Mouse (Mus musculus): ENCODE measurements at regions not wholly inside any gene's neighbourhood (a gene's known extent, or its start where the extent isn't known, plus 50 kb on each side); places are given as distances from the start of the nearest gene placed in this dataset.

DNA sequence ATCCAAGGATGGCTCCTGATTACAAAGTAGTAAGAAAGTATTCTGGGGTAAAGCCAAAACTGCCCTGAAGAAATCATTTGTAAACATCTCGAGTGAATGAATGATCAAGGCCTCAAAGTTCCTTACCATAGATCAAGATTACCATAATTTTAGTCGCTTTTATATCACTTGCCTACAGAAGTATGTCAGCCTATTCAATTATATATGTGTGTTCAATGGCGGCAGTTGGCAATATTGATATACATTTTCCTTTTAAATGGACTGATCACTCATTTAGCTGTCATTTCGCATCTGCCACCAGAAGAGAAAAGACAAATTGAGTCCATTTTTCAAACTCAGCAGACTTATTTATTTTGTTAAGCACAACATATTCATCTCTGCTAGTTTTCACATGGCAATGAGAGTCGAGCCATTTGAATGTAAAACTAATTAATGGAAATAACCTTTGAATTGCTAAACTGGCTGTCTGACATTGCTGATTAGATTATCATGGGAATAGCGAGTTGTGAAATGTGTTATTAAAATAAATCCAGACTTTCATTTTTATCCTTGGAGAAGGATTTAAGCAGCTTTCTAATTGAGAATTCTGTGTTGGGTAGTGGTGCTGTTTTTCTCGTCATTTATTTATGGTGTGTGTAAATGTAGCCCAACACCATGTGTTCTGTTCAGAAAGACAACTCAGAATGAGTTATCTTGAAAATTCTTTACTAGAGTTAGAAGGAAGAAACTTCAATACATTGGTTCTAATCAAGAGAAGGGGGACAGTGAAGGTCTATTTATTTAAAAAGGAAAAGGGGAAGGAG lies 350.6 kb upstream of the Clec14a start:
- Histone ChIP-seq H3K9ac (ENCODE audit: low read depth, low read length) (no peak overlapping the region), H3K9me3 (ENCODE audit: control insufficient read depth, low read length) (no peaks in the 10 kb centered on the region), H3K27me3 (replicated peaks; ENCODE audit: control insufficient read depth, insufficient read depth, low read length) (no peaks in the 10 kb centered on the region), H3K27ac (replicated peaks; ENCODE audit: low read depth, low read length) (no peak overlapping the region), H3K36me3 (ENCODE audit: control insufficient read depth, insufficient read depth, low read length) (no peaks in the 10 kb centered on the region), H3K4me1 (ENCODE audit: control insufficient read depth, insufficient read depth, low read length) (no peaks in the 10 kb centered on the region), H3K4me2 (ENCODE audit: low read depth, low read length) (no peak overlapping the region), H3K4me3 (ENCODE audit: low read depth, low read length) (no peak overlapping the region)
- ATAC-seq (ENCODE audit: low read depth), result no peak
- DNase-seq (ENCODE audit: low spot score), result no peak
- WGBS, result 80% methylated on average over 7 of the region's 7 CpGs

DNA sequence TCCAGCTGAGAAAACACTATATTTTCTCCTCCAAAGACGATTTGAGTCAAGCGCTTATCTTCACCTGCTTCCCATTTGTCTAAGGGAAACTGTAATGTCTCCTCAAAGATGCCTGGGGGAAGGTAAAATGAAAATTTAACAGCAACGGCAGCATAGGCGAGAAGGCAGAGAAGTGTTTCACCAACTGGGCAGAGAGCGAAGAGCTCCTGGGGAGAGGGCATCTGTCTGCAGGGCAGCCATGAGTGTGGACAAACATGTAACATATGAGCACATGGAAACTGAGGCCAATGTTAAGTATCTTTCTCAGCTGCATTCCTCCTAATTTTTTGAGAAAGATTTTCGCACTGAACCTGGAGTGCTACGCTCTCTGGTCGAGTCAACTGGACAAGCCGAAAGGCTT lies 325.7 kb upstream of the Clec14a start:
- H3K9me3 ChIP-seq (ENCODE audit: control insufficient read depth, low read length), result no peaks in the 10 kb centered on the region
- no peaks in the 10 kb centered on the region for H3K36me3 ChIP-seq (ENCODE audit: control insufficient read depth, insufficient read depth, low read length)
- H3K4me1 ChIP-seq (ENCODE audit: control insufficient read depth, insufficient read depth, low read length), result no peaks in the 10 kb centered on the region; the same call in 1 of the 2 replicates
- 78% methylated on average over 9 of the region's 9 CpGs for WGBS
- H3K9ac ChIP-seq (ENCODE audit: low read depth, low read length), result no peak overlapping the region
- DNase-seq (ENCODE audit: low spot score), result no peak
- H3K4me2 ChIP-seq (ENCODE audit: low read depth, low read length), result no peak overlapping the region
- no peak overlapping the region for H3K27ac ChIP-seq (replicated peaks; ENCODE audit: low read depth, low read length)
- ATAC-seq (ENCODE audit: low read depth), result no peak
- H3K27me3 ChIP-seq (replicated peaks; ENCODE audit: control insufficient read depth, insufficient read depth, low read length), result no peaks in the 10 kb centered on the region
- no peak overlapping the region for H3K4me3 ChIP-seq (ENCODE audit: low read depth, low read length)

DNA sequence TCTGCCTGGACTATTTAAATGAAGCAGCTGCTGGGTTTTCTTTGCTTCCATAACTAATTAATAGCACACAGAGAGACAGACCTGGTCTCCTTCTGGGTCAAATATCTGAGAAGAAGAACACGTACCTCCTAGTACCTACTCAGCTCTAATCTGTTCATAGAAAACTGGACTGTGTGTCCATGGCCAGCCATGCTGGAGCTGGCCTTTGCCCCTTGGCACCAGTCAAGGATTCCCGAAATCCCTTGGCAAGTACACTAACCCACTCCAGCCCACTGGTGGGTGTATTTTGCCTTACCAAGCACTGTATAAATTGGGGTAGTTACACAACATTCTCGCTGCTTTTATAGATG lies 322.4 kb upstream of the Clec14a start:
- no peaks in the 10 kb centered on the region; the same call in 1 of the 2 replicates for H3K4me1 ChIP-seq (ENCODE audit: control insufficient read depth, insufficient read depth, low read length)
- H3K27me3 ChIP-seq (replicated peaks; ENCODE audit: control insufficient read depth, insufficient read depth, low read length), result no peaks in the 10 kb centered on the region
- WGBS, result 76% methylated on average over 3 of the region's 3 CpGs
- ATAC-seq (ENCODE audit: low read depth) (no peak), DNase-seq (ENCODE audit: low spot score) (no peak)
- no peak overlapping the region for H3K27ac ChIP-seq (replicated peaks; ENCODE audit: low read depth, low read length)
- no peak overlapping the region for H3K4me2 ChIP-seq (ENCODE audit: low read depth, low read length)
- no peaks in the 10 kb centered on the region for H3K36me3 ChIP-seq (ENCODE audit: control insufficient read depth, insufficient read depth, low read length)
- no peak overlapping the region for H3K9ac ChIP-seq (ENCODE audit: low read depth, low read length)
- no peak overlapping the region for H3K4me3 ChIP-seq (ENCODE audit: low read depth, low read length)
- H3K9me3 ChIP-seq (ENCODE audit: control insufficient read depth, low read length), result no peaks in the 10 kb centered on the region

DNA sequence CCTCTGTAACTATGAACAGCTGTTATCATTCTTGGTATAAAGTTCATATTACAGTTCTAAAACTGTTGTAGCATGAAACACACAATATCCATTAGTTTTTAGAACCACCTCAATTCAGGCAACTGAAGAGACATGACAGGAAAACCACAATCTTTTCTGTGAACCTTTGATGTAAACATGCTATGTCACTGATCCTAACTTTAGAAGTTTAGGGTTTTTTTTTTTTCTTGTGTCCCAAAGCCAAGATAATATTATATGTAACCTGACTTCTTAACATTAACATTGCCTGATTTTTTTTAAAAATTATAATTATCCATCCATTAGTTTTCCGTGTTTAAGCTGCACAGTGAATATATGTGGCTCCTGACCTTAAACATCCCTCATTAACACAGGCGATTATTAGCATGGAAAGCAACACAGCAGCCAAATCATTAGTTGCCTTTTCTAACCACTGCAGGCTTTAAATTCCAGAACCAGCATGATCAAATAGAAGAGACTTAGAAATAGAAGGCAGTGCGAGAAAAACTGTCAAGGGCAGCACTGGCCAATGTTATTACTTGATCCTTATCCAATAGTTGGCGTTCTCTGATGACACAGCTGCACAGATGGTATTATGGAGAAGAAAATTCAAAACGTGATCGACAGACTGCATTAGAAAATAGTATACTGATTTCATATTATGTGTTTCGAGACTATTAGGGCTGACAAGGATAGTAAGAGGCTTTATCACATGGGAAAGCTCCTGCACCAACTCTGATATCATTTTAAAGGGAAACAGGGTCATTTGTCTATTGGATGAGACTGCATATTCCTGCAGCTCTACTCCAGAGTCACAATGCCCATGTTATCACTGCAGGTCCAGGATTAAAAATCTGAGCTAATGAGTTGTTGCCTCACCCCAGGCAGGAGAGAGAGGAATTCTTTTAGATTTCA lies 321.7 kb upstream of the Clec14a start:
- Histone ChIP-seq H3K4me2 (ENCODE audit: low read depth, low read length) (no peak overlapping the region), H3K9ac (ENCODE audit: low read depth, low read length) (no peak overlapping the region), H3K27me3 (replicated peaks; ENCODE audit: control insufficient read depth, insufficient read depth, low read length) (no peaks in the 10 kb centered on the region), H3K27ac (replicated peaks; ENCODE audit: low read depth, low read length) (no peak overlapping the region), H3K9me3 (ENCODE audit: control insufficient read depth, low read length) (no peaks in the 10 kb centered on the region), H3K36me3 (ENCODE audit: control insufficient read depth, insufficient read depth, low read length) (no peaks in the 10 kb centered on the region), H3K4me1 (ENCODE audit: control insufficient read depth, insufficient read depth, low read length) (no peaks in the 10 kb centered on the region; the same call in 1 of the 2 replicates), H3K4me3 (ENCODE audit: low read depth, low read length) (no peak overlapping the region)
- ATAC-seq (ENCODE audit: low read depth) (no peak), DNase-seq (ENCODE audit: low spot score) (peak; percentile 11)
- whole genome bisulfite sequencing, result 52% methylated on average over 7 of the region's 7 CpGs

DNA sequence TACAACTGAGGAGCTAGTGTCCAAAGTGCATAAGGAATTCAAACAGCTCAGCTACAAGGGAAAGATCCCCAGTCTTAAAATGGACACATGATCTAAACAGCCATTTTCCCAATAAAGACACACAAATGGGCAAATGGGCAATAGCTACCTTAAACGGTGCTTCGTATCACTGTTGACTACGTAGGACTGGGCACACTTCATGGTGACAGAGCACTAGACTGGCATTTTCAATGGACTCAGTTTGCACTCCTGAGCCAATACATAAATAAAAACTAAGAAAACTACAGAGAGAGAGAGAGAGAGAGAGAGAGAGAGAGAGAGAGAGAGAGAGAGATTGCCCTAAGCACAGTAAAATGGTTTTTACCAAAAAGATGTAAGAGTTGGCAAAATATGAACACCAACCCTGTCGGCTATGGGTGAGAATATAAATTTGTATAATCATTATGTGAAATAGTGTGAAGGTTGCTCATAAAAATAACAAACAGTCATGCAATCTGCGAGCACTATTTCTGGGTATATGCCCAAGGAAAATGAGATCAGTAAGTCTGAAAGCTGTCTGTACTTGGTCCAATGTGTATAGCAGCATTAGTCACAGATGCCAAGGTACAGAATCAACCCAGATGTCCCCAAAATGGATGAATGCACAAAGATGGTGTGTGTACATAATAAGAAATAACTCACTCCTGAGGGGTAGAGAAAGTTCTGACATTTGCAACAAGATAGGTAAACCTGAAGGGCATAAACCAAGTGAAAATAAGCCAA lies 312.9 kb upstream of the Clec14a start:
- Histone ChIP-seq H3K9ac (ENCODE audit: low read depth, low read length) (no peak overlapping the region), H3K4me1 (ENCODE audit: control insufficient read depth, insufficient read depth, low read length) (no peaks in the 10 kb centered on the region), H3K9me3 (ENCODE audit: control insufficient read depth, low read length) (no peaks in the 10 kb centered on the region), H3K4me2 (ENCODE audit: low read depth, low read length) (no peak overlapping the region), H3K4me3 (ENCODE audit: low read depth, low read length) (no peak overlapping the region), H3K36me3 (ENCODE audit: control insufficient read depth, insufficient read depth, low read length) (no peaks in the 10 kb centered on the region), H3K27ac (replicated peaks; ENCODE audit: low read depth, low read length) (no peak overlapping the region), H3K27me3 (replicated peaks; ENCODE audit: control insufficient read depth, insufficient read depth, low read length) (no peaks in the 10 kb centered on the region)
- ATAC-seq (ENCODE audit: low read depth) (no peak), DNase-seq (ENCODE audit: low spot score) (no peak)
- 84% methylated on average over 5 of the region's 5 CpGs for WGBS

DNA sequence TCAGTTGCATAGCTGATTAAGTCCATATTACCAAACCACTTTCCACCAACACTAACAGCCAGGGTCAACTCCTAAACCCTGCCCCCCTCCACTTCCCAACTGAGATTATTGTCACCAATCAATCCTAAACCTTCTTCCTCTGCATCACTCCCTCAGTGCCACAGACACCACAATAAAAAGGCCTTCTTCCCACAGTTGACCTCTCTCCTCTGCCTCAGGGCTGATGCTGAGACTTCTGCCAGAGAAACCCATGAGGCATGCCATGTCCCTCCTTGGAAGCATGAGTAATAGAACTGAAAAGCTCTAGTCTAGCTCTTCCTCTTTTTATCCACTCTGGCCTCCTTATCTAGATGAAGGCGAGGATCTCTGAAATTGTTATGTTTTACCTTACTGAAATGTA lies 300.0 kb upstream of the Clec14a start:
- Histone ChIP-seq H3K4me1 (ENCODE audit: control insufficient read depth, insufficient read depth, low read length) (no peaks in the 10 kb centered on the region), H3K4me3 (ENCODE audit: low read depth, low read length) (no peak overlapping the region), H3K27ac (replicated peaks; ENCODE audit: low read depth, low read length) (no peak overlapping the region), H3K9ac (ENCODE audit: low read depth, low read length) (no peak overlapping the region), H3K36me3 (ENCODE audit: control insufficient read depth, insufficient read depth, low read length) (no peaks in the 10 kb centered on the region), H3K4me2 (ENCODE audit: low read depth, low read length) (no peak overlapping the region), H3K9me3 (ENCODE audit: control insufficient read depth, low read length) (no peaks in the 10 kb centered on the region), H3K27me3 (replicated peaks; ENCODE audit: control insufficient read depth, insufficient read depth, low read length) (no peaks in the 10 kb centered on the region)
- WGBS, result 92% methylated on average over 1 of the region's 1 CpGs
- DNase-seq (ENCODE audit: low spot score) (no peak), ATAC-seq (ENCODE audit: low read depth) (no peak)

DNA sequence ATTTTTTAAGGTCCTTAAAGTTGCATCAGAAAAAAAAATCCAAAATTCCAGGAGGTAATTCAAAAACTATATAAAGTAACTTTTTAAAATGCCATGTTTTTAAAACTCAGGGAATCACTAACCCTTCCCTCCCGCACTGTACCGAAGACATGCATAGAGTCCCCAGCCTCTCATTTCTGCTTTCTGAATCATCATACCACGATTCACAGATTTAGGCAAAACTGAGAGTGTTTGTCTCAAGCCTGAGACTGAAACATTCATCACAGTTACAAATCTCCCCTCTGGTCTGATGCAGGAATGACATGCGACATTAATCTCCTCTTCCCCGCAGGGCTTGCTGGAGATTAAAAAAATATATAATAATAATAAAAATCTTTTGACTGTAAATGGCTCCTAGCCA lies 291.8 kb upstream of the Clec14a start:
- no peak overlapping the region for H3K9ac ChIP-seq (ENCODE audit: low read depth, low read length)
- DNase-seq (ENCODE audit: low spot score), result no peak
- H3K27me3 ChIP-seq (replicated peaks; ENCODE audit: control insufficient read depth, insufficient read depth, low read length), result no peaks in the 10 kb centered on the region
- H3K4me1 ChIP-seq (ENCODE audit: control insufficient read depth, insufficient read depth, low read length), result no peaks in the 10 kb centered on the region
- no peak overlapping the region for H3K4me2 ChIP-seq (ENCODE audit: low read depth, low read length)
- no peak overlapping the region for H3K27ac ChIP-seq (replicated peaks; ENCODE audit: low read depth, low read length)
- H3K4me3 ChIP-seq (ENCODE audit: low read depth, low read length), result no peak overlapping the region
- 73% methylated on average over 5 of the region's 5 CpGs for WGBS
- no peaks in the 10 kb centered on the region for H3K9me3 ChIP-seq (ENCODE audit: control insufficient read depth, low read length)
- ATAC-seq (ENCODE audit: low read depth), result no peak
- H3K36me3 ChIP-seq (ENCODE audit: control insufficient read depth, insufficient read depth, low read length), result no peaks in the 10 kb centered on the region

DNA sequence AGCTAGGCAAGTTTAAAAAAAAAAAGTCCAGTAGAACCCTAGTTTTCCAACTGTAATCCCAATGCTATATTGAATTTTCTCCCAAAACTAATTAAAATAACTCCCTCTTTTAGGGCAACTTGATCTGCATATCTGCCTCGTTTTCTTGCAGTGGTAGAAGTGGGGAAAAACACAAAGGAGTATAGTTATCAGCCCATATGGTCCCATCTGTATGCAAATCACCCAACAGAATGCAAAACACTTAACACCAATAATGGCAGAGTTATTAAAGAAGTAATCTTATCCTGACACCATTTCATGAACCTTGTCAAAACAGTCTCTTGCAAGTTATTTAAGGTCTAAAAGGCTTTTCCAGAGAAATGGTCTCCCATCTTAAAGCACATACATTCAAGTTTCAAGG lies 290.7 kb upstream of the Clec14a start:
- DNase-seq (ENCODE audit: low spot score) (no peak), ATAC-seq (ENCODE audit: low read depth) (no peak)
- Histone ChIP-seq H3K4me1 (ENCODE audit: control insufficient read depth, insufficient read depth, low read length) (no peaks in the 10 kb centered on the region), H3K9me3 (ENCODE audit: control insufficient read depth, low read length) (no peaks in the 10 kb centered on the region), H3K27ac (replicated peaks; ENCODE audit: low read depth, low read length) (no peak overlapping the region), H3K4me2 (ENCODE audit: low read depth, low read length) (no peak overlapping the region), H3K9ac (ENCODE audit: low read depth, low read length) (no peak overlapping the region), H3K36me3 (ENCODE audit: control insufficient read depth, insufficient read depth, low read length) (no peaks in the 10 kb centered on the region), H3K4me3 (ENCODE audit: low read depth, low read length) (no peak overlapping the region), H3K27me3 (replicated peaks; ENCODE audit: control insufficient read depth, insufficient read depth, low read length) (no peaks in the 10 kb centered on the region)
- 40% methylated on average over 1 of the region's 1 CpGs for WGBS

Measured in embryonic facial prominence, embryonic 14.5 days (tissue).